Mouse (Mus musculus) MEL (cell line): ENCODE measurements around the gene Gm11027. TPM values are rescaled to one million over a fixed set of nuclear protein-coding genes. Genes with fewer than 3 reads are reported as not detected.

Experiments
- DNase-seq: peaks from one replicate; pipeline ENCODE4 v3.0.0; 2011; ENCODE audit warnings: low read depth, low spot score
- H3K27ac ChIP-seq: 2 replicates; pipeline ENCODE4 v1.5.1; 2012; ENCODE audit warnings: low read depth, mild to moderate bottlenecking, control low read depth, low read length, moderate library complexity; ENCODE audit not compliant: control insufficient read depth
- H3K27me3 ChIP-seq, 2 experiments: fragments of 150-350 bp in 1 of 2; sonication (generic) in 1 of 2; 2 replicates each; pipeline ENCODE4 v1.6.1; 2012; ENCODE audit warnings: low read length in 2 of 2, mild to moderate bottlenecking in 2 of 2, improper control_type of control experiment in 1 of 2, moderate library complexity in 1 of 2; ENCODE audit not compliant: insufficient read depth in 2 of 2, control insufficient read depth in 1 of 2
- H3K36me3 ChIP-seq, 2 experiments: 2 replicates each; pipeline ENCODE4 v1.6.1; 2012 to 2014; ENCODE audit warnings: low read length in 2 of 2, improper control_type of control experiment in 1 of 2, inconsistent platforms in 1 of 2, mild to moderate bottlenecking in 1 of 2; ENCODE audit not compliant: insufficient read depth in 2 of 2, control insufficient read depth in 1 of 2
- H3K4me1 ChIP-seq, 2 experiments: fragments of 150-350 bp in 1 of 2; sonication (generic) in 1 of 2; 2 replicates each; pipeline ENCODE4 v1.6.1; 2012; ENCODE audit warnings: low read length in 2 of 2, improper control_type of control experiment in 1 of 2, mild to moderate bottlenecking in 1 of 2; ENCODE audit not compliant: insufficient read depth in 2 of 2, control insufficient read depth in 1 of 2
- H3K4me3 ChIP-seq, 2 experiments: fragments of 150-350 bp in 1 of 2; sonication (generic) in 1 of 2; 2 replicates each; pipeline ENCODE4 v1.5.1; 2012; ENCODE audit warnings: low read depth in 2 of 2, low read length in 2 of 2, mild to moderate bottlenecking in 2 of 2, moderate library complexity in 2 of 2, control low read depth in 1 of 2, improper control_type of control experiment in 1 of 2; ENCODE audit not compliant: control insufficient read depth in 1 of 2, insufficient read depth in 1 of 2
- H3K79me2 ChIP-seq: 2 replicates; pipeline ENCODE4 v1.6.1; 2012; ENCODE audit warnings: mild to moderate bottlenecking, low read length, moderate library complexity; ENCODE audit not compliant: control insufficient read depth, poor library complexity, insufficient read depth
- H3K9ac ChIP-seq: 2 replicates; pipeline ENCODE4 v1.6.1; 2012; ENCODE audit warnings: low read depth, mild to moderate bottlenecking, control low read depth, low read length, moderate library complexity; ENCODE audit not compliant: control insufficient read depth, poor library complexity, severe bottlenecking
- H3K9me3 ChIP-seq: fragments of 150-350 bp; sonication (generic); replicated peaks from 2 replicates; pipeline ENCODE4 v1.6.1; 2012; ENCODE audit warnings: mild to moderate bottlenecking, low read length, improper control_type of control experiment, moderate library complexity; ENCODE audit not compliant: insufficient read depth
- BHLHE40 ChIP-seq: IDR thresholded peaks from 2 replicates; pipeline ENCODE4 v1.6.1; 2012; ENCODE audit warnings: low read depth, mild to moderate bottlenecking, inconsistent platforms, low read length, improper control_type of control experiment, borderline replicate concordance
- CHD1 ChIP-seq: IDR thresholded peaks from 2 replicates; pipeline ENCODE4 v1.6.1; 2012; ENCODE audit warnings: low read depth, mild to moderate bottlenecking, inconsistent platforms, low read length, improper control_type of control experiment
- CHD2 ChIP-seq: IDR thresholded peaks from 2 replicates; pipeline ENCODE4 v1.6.1; 2011; ENCODE audit warnings: low read length, improper control_type of control experiment
- E2F4 ChIP-seq: IDR thresholded peaks from 2 replicates; pipeline ENCODE4 v1.6.1; 2011; ENCODE audit warnings: low read depth, low read length, improper control_type of control experiment, borderline replicate concordance
- ELF1 ChIP-seq: IDR thresholded peaks from 2 replicates; pipeline ENCODE4 v1.6.1; 2014; ENCODE audit warnings: low read depth, mild to moderate bottlenecking, inconsistent platforms, low read length, improper control_type of control experiment, moderate library complexity
- EP300 ChIP-seq, 2 experiments: IDR thresholded peaks; 2 replicates each; pipeline ENCODE4 v1.6.1; 2011; ENCODE audit warnings: improper control_type of control experiment in 2 of 2, low read length in 2 of 2, low read depth in 1 of 2, mild to moderate bottlenecking in 1 of 2
- ETS1 ChIP-seq: IDR thresholded peaks from 2 replicates; pipeline ENCODE4 v1.6.1; 2012; ENCODE audit warnings: low read depth, mild to moderate bottlenecking, inconsistent platforms, low read length, improper control_type of control experiment, moderate library complexity
- GATA1 ChIP-seq: IDR thresholded peaks from 2 replicates; pipeline ENCODE4 v1.6.1; 2011; ENCODE audit warnings: low read depth, low read length, improper control_type of control experiment
- HCFC1 ChIP-seq: IDR thresholded peaks from 2 replicates; pipeline ENCODE4 v1.6.1; 2012; ENCODE audit warnings: low read depth, mild to moderate bottlenecking, inconsistent platforms, low read length, improper control_type of control experiment, moderate library complexity
- KAT2A ChIP-seq: conservative IDR thresholded peaks from 2 replicates; pipeline ENCODE4 v1.6.1; 2012; ENCODE audit warnings: low read depth, low read length, improper control_type of control experiment, inconsistent platforms
- MAZ ChIP-seq: IDR thresholded peaks from 2 replicates; pipeline ENCODE4 v1.6.1; 2012; ENCODE audit warnings: low read depth, mild to moderate bottlenecking, inconsistent platforms, low read length, improper control_type of control experiment
- MEF2A ChIP-seq: IDR thresholded peaks from 2 replicates; pipeline ENCODE4 v1.6.1; 2014; ENCODE audit warnings: low read depth, mild to moderate bottlenecking, inconsistent platforms, low read length, improper control_type of control experiment; ENCODE audit not compliant: poor library complexity, insufficient replicate concordance, severe bottlenecking; ENCODE audit errors: extremely low read depth
- MYC ChIP-seq: IDR thresholded peaks from 2 replicates; pipeline ENCODE4 v1.6.1; 2011; ENCODE audit warnings: low read depth, mild to moderate bottlenecking, low read length, improper control_type of control experiment, moderate library complexity
- NELFE ChIP-seq: IDR thresholded peaks from 2 replicates; pipeline ENCODE4 v1.6.1; 2011; ENCODE audit warnings: low read depth, low read length, improper control_type of control experiment
- SMC3 ChIP-seq: IDR thresholded peaks from 2 replicates; pipeline ENCODE4 v1.6.1; 2011; ENCODE audit warnings: low read depth, low read length, improper control_type of control experiment
- TAL1 ChIP-seq: IDR thresholded peaks from 2 replicates; pipeline ENCODE4 v1.6.1; 2012; ENCODE audit warnings: mild to moderate bottlenecking, inconsistent platforms, low read length, moderate library complexity, mixed read lengths
- TBP ChIP-seq: IDR thresholded peaks from 2 replicates; pipeline ENCODE4 v1.8.0; 2011; ENCODE audit warnings: low read depth, low read length, improper control_type of control experiment
- UBTF ChIP-seq: IDR thresholded peaks from 2 replicates; pipeline ENCODE4 v1.6.1; 2012; ENCODE audit warnings: low read depth, mild to moderate bottlenecking, inconsistent platforms, low read length, improper control_type of control experiment, moderate library complexity, borderline replicate concordance; ENCODE audit not compliant: insufficient read depth
- USF2 ChIP-seq, 2 experiments: IDR thresholded peaks; 2 replicates each; pipeline ENCODE4 v1.6.1; 2011 to 2012; ENCODE audit warnings: improper control_type of control experiment in 2 of 2, low read length in 2 of 2, borderline replicate concordance in 1 of 2, inconsistent platforms in 1 of 2, low read depth in 1 of 2, mild to moderate bottlenecking in 1 of 2; ENCODE audit not compliant: insufficient read depth in 1 of 2
- ZC3H11A ChIP-seq: IDR thresholded peaks from 2 replicates; pipeline ENCODE4 v1.6.1; 2012; ENCODE audit warnings: low read depth, mild to moderate bottlenecking, inconsistent platforms, low read length, improper control_type of control experiment
- polyA plus RNA-seq, 2 experiments: library from polyadenylated mRNA; stranded (reverse) in 1 of 2; unstranded in 1 of 2; fragments of >175 nt in 1 of 2; fragments of >200 nt in 1 of 2; gene quantifications; 2 replicates each; pipeline versions ENCODE4 v1.2.1 to v1.2.4; 2012; ENCODE audit warnings: low replicate concordance in 2 of 2, low read depth in 1 of 2; ENCODE audit not compliant: insufficient read length in 2 of 2, insufficient read depth in 1 of 2, missing spikeins in 1 of 2
- total RNA-seq: library from RNA; depleted of rRNA; stranded (reverse); fragments of 300-350 nt; gene quantifications from 2 replicates; pipeline ENCODE4 v1.2.3, GENCODE M21; 2012

Gene Gm11027
- total and polyA plus RNA-seq, 3 experiments, result not detected

- H3K9ac ChIP-seq, result no peak overlapping the region
- H3K36me3 ChIP-seq, result peaks cover 8 to 15% of the 10 kb centered on the region in 2 experiments
- DNase-seq, result peak; percentile 83
- H3K9me3 ChIP-seq, result no peaks in the 10 kb centered on the region
- H3K4me3 ChIP-seq, result no peak overlapping the region
- peaks cover 9 to 10% of the 10 kb centered on the region in 2 experiments for H3K4me1 ChIP-seq
- H3K27me3 ChIP-seq, result no peaks in the 10 kb centered on the region
- H3K27ac ChIP-seq, result peak overlapping the region; percentile 49
- TF ChIP-seq GATA1 (peak; percentile 99), EP300 (IDR thresholded peaks at IDR 0.05; ENCODE audit: low read depth in 1 of 2, low read length in 2 of 2) (peak; percentile 55 to 67; a peak in 3 of 4 replicates), TBP (0 out of 2 replicates have a peak, but pooled peaks have one; percentile 15), ZC3H11A (no peak), ETS1 (peak; percentile 47; the same call in 1 of the 2 replicates), UBTF (no peak)
- peaks cover 7% of the 10 kb centered on the region; the same call in 1 of the 2 replicates for H3K79me2 ChIP-seq
Observed at GRCm38 (mm10) chr12:116254652-116255051, 20.5 kb upstream of the Gm11027 start.

GRCm38 (mm10) chr12:116255636-116256035, 19.6 kb upstream of the Gm11027 start:
- TF ChIP-seq E2F4, result no peak
- TF ChIP-seq HCFC1, result no peak
- TF ChIP-seq NELFE, result no peak
- TF ChIP-seq ZC3H11A, result no peak
- no peak for TF ChIP-seq TAL1
- TF ChIP-seq KAT2A, result no peak
- TF ChIP-seq MEF2A, result no peak
- TF ChIP-seq MAZ, result no peak
- TF ChIP-seq BHLHE40, result no peak
- TF ChIP-seq EP300 (IDR thresholded peaks at IDR 0.05; ENCODE audit: low read depth in 1 of 2, low read length in 2 of 2), result no peak
- no peak for TF ChIP-seq ELF1
- no peak for TF ChIP-seq MYC
- TF ChIP-seq USF2 (IDR thresholded peaks at IDR 0.05; ENCODE audit: borderline replicate concordance in 1 of 2, insufficient read depth in 1 of 2, low read depth in 1 of 2, low read length in 2 of 2), result no peak
- no peak for TF ChIP-seq SMC3
- TF ChIP-seq CHD2, result no peak
- no peak for TF ChIP-seq CHD1
- Histone ChIP-seq H3K27me3 (no peaks in the 10 kb centered on the region), H3K27ac (no peak overlapping the region), H3K36me3 (peaks cover 8 to 15% of the 10 kb centered on the region in 2 experiments), H3K9ac (no peak overlapping the region), H3K4me1 (peaks cover 9 to 10% of the 10 kb centered on the region in 2 experiments), H3K9me3 (no peaks in the 10 kb centered on the region), H3K4me3 (no peak overlapping the region), H3K79me2 (peaks cover 9% of the 10 kb centered on the region; the same call in 1 of the 2 replicates)
- no peak for DNase-seq
